Mouse (Mus musculus) megakaryocyte, embryonic 14.5 days (primary cell): ENCODE results near the gene Plod1. TPM values are rescaled to one million over a fixed set of nuclear protein-coding genes. Genes with fewer than 3 reads are reported as not detected.

Experiments used
- H3K27me3 ChIP-seq: replicated peaks from 2 replicates; pipeline ENCODE3; 2012; ENCODE audit warnings: inconsistent platforms
- H3K36me3 ChIP-seq: replicated peaks from 2 replicates; pipeline ENCODE3; 2012; ENCODE audit warnings: low read length, inconsistent platforms, mixed read lengths
- H3K4me1 ChIP-seq: 2 replicates; pipeline ENCODE4 v1.6.1; 2012; ENCODE audit warnings: inconsistent platforms
- H3K4me3 ChIP-seq: replicated peaks from 2 replicates; pipeline ENCODE3; 2012; ENCODE audit warnings: moderate library complexity, mild to moderate bottlenecking, inconsistent platforms
- H3K9me3 ChIP-seq: 2 replicates; pipeline ENCODE4 v1.6.1; 2012; ENCODE audit warnings: inconsistent platforms
- FLI1 ChIP-seq: IDR thresholded peaks from 2 replicates; pipeline ENCODE4 v1.6.1; 2012; ENCODE audit warnings: low read length, inconsistent platforms, mixed read lengths
- GATA1 ChIP-seq: IDR thresholded peaks from 3 replicates; pipeline ENCODE4 v1.6.1; 2012; ENCODE audit warnings: mixed read lengths, low read length, inconsistent platforms, borderline replicate concordance
- polyA plus RNA-seq: library from polyadenylated mRNA; stranded (reverse); fragments of >175 nt; gene quantifications from 2 replicates; pipeline ENCODE4 v1.2.3, GENCODE M21; 2012; ENCODE audit warnings: low replicate concordance; ENCODE audit not compliant: insufficient read depth

Plod1 gene
- polyA plus RNA-seq, 1 experiment: 14.9 TPM

DNA sequence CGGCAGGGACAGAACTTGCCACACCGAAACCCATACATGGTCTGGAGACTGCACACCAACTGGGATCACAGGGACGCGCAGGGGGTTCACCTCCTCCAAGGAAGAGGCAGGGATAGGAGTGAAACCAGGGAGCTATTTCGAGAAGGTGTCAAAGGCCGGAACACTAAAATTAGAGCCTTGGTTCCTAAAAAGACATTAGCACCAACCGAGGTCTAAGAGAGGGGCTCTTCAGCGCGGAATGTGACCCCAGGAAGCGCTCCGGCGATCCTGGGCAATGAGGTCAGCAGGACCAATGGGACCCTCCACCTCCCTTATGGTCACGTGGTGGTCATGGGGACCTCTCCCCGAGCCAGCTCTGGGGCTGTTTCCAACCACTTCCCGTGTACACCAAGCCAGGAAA is 27.1 kb upstream of the Plod1 start:
- Histone ChIP-seq H3K36me3 (no peaks in the 10 kb centered on the region), H3K4me3 (no peak overlapping the region), H3K9me3 (no peaks in the 10 kb centered on the region), H3K4me1 (peaks cover 23% of the 10 kb centered on the region), H3K27me3 (peaks cover 52% of the 10 kb centered on the region)
- TF ChIP-seq GATA1: no peak
- TF ChIP-seq FLI1: no peak

DNA sequence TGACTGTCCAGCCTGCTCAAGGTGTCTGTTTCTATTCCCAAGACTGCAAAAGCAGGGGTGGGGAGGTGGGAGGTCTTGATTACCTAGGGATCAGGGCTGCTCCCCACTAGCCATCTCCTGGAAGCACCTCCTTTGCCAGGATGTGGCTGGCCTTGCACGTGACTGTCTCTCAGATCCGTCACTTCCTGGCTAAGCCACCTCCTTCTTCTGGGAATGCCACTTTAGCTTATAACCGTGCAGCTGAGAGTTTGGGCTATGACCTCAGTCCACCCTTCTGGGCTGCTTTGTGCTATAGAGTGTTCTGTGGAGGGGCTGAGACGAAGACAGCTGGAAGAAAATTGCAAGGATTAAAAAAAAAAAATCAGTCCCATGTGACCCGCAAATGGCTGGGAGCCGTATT is 26.2 kb upstream of the Plod1 start:
- Histone ChIP-seq H3K4me1 (peaks cover 23% of the 10 kb centered on the region), H3K27me3 (peaks cover 51% of the 10 kb centered on the region), H3K36me3 (no peaks in the 10 kb centered on the region), H3K9me3 (no peaks in the 10 kb centered on the region), H3K4me3 (no peak overlapping the region)
- no peak for TF ChIP-seq GATA1
- no peak for TF ChIP-seq FLI1

DNA sequence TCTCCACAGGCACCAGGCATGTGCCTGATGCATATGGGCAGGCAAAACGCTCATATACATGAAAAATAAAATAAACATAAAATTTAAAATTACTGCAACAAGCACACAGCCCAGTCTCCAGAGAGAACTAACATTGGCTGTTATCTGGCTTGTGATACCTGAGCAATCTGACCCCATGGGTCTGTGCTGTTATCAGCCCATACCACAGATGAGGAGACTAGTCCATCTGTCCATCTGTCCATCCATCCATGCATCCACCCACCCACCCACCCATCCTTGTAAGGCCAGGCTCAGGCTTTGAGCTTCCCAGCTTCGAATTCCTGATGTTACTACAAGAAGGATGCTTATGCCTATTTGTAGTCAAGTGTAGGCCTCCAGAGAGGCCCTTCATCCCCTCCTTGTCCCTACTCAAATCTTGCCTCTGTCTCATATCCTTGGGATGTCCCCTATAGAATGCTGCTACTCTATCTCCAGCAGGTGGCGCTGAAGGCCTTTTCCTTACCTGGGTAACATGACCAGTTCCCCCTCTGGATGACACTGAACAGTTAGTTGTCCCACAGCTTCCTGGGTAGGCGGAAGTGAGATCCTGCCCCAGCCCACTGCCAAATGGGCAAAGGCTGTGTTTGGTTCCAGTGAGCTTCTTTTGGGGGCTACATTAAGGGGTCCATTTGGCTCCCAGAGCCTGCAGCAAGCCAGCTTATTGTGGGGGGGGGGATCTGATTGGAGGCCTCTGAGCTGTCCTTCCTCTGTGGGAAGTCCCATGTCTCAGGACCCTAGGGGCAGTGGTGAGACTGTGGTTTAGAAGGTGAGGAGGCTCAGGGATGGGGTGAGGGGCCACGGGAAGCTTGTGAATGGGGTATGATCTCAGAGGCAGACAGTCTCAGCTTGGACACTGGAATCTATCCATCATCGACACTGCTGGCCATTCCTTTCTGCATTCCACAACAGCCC is 23.6 kb upstream of the Plod1 start:
- no peak for TF ChIP-seq GATA1
- TF ChIP-seq FLI1: no peak
- Histone ChIP-seq H3K4me1 (peaks cover 23% of the 10 kb centered on the region), H3K4me3 (no peak overlapping the region), H3K27me3 (peaks cover 37% of the 10 kb centered on the region), H3K9me3 (no peaks in the 10 kb centered on the region), H3K36me3 (no peaks in the 10 kb centered on the region)

DNA sequence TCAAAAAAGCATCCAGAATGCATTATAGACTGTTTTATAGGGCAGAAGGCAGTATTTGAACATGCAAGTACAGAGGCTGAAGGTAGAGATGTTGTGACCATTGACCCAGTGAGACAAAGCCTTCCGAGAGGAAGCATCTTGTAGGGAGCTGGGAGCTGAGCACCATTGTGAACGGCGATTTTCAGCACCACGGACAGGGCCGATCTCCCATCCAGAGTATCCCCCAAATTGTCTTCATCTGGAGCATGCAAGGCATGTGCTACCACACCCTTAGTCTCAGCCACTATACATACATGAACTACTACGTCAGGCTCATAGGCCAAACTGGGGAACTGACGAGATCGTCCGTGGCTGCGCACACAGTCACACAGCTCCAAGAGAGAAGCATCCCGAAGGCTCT is 20.6 kb upstream of the Plod1 start:
- Histone ChIP-seq H3K4me3 (no peak overlapping the region), H3K9me3 (no peaks in the 10 kb centered on the region), H3K36me3 (peaks cover 2% of the 10 kb centered on the region), H3K27me3 (peaks cover 21% of the 10 kb centered on the region), H3K4me1 (peaks cover 8% of the 10 kb centered on the region)
- TF ChIP-seq FLI1: no peak
- no peak for TF ChIP-seq GATA1

DNA sequence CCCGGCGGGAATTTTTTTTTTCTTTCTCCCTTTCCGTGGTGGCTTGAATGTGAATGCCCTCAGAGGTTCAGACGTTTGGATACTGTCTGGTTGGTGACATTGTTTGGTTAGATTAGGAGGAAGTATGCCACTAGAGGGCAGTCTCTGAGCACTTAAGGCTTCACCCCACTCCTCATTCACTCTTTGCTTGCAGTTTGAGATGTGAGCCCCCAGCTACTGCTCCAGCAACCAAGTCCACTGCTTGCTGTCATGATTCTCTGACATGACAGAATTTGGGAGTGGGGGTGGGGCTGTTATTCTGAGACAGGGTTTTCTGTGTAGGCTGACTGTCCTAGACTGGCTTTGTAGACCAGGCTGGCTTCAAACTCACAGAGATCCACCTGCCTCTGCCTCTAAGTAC is 17.0 kb upstream of the Plod1 start:
- H3K27me3 ChIP-seq: peaks cover 5% of the 10 kb centered on the region
- H3K36me3 ChIP-seq: peaks cover 21% of the 10 kb centered on the region
- H3K9me3 ChIP-seq: no peaks in the 10 kb centered on the region
- no peak overlapping the region for H3K4me3 ChIP-seq
- H3K4me1 ChIP-seq: no peaks in the 10 kb centered on the region
- TF ChIP-seq GATA1 (no peak), FLI1 (no peak)

DNA sequence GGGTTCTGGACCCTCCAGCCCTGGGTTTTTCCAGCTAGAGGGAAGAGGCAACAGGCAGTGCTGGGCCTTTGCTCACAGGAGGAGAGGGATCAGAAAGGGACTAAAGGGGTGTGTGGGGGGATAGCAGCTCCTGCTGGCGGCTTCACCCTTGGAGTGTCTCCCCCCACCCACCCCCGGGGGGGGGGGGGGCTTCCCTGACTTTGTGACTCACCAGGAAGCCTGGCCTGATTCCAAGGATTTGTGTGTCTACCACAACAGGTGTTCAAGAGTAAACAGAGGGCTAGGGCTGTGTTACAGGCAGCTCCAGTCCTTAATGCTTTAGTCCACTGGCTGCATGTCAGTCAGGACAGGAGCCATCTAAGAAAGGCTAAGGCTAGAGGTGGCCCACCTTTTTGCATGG is 10.9 kb upstream of the Plod1 start:
- Histone ChIP-seq H3K9me3 (no peaks in the 10 kb centered on the region), H3K4me1 (peaks cover 41% of the 10 kb centered on the region), H3K27me3 (no peaks in the 10 kb centered on the region), H3K36me3 (peaks cover 80% of the 10 kb centered on the region), H3K4me3 (no peak overlapping the region)
- no peak for TF ChIP-seq FLI1
- no peak for TF ChIP-seq GATA1

DNA sequence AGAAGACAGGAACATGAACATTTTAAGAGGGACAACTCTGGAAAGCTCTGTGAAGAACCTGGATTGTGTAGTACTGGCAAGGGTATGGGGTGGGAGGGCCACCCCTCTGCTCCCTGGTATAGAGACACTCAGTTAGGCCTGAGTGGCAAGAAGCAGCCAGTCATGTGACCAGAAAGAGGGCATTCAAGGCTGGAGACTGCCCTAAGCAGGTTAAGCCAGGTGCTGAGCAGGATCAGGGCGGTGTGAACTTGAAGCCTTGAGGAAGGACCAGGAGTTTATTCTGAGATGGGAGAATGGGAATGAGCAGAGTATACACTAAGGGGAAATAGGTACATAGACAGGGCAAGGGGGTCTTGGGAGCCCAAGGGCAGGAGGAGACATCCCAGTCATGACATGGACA is 6.4 kb upstream of the Plod1 start:
- no peak for TF ChIP-seq FLI1
- no peak for TF ChIP-seq GATA1
- Histone ChIP-seq H3K4me1 (peaks cover 75% of the 10 kb centered on the region), H3K9me3 (no peaks in the 10 kb centered on the region), H3K4me3 (peak overlapping the region; percentile 88), H3K36me3 (peaks cover 57% of the 10 kb centered on the region), H3K27me3 (no peaks in the 10 kb centered on the region)

DNA sequence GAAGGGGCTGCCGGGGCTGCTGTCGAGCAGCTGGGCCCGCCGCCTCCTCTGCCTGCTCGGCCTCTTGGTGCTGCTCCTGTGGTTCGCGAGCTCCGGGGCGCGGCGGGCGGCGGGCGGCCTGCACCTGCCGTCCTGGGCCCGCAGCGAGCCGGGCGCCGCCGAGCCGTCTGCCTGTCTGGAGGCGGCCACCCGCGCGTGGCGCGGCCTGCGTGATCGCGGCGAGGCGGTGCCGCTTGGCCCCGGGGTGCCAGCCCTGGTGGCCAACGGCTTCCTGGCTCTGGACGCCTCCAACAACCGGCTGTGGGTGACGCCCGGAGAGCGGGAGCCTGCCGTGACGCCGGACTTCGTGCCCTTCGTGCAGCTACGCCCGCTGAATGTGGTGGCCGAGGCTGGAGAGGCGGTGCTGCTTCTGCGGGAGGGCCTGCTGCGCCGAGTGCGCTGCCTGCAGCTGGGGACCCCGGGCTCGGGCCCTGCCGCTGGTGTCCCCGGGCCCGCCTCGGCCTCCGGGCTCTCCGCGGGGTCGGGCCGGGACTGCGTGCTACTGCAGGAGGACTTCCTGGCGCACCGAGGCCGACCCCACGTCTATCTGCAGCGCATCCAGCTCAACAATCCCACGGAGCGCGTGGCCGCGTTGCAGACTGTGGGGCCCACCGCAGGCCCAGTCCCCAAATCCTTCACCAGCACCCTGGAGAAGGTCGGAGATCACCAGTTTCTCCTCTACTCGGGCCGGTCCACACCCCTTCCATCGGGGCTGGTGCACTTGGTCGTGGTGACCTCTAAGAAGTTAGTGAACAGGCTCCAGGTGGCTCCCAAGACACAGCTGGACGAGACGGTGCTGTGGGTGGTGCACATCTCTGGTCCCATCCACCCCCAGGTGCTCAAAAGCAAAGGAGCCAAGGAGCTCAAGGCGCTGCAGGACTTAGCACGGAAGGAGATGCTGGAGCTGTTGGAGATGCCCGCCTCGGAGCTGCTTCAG is 4.8 kb upstream of the Plod1 start:
- peaks cover 89% of the 10 kb centered on the region for H3K4me1 ChIP-seq
- peaks cover 40% of the 10 kb centered on the region for H3K36me3 ChIP-seq
- TF ChIP-seq FLI1 (no peak), GATA1 (no peak)
- peak overlapping the region; percentile 100 for H3K4me3 ChIP-seq
- no peaks in the 10 kb centered on the region for H3K27me3 ChIP-seq
- H3K9me3 ChIP-seq: no peaks in the 10 kb centered on the region

DNA sequence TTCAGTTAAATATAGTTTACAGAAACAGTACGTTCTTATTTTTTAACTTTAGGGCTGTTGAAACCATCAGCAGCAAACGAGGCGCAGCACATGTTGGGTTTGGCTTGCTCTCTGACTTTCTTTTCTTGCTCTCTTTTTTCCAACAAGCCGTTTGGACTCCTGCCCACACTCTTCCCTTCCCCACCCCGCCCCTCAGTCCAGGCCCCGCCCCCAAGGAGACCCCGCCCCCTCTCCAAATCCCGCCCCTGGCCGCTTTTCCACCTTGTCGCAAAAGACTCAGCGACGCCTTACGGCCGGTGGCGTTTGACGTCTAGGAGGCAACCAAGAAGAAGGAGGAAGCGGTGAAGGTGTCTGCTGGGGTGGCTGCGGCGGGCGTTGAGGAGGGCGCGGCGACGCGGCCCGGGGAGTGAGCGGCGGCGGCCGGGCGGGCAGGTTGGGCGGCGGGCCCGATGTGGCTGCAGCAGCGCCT is 4.0 kb upstream of the Plod1 start, which contains the start of gene 2510039O18Rik:
Gene 2510039O18Rik (plus strand): TSS at position 320 of the 469 bp plus-strand sequence.
- no peak for TF ChIP-seq GATA1
- TF ChIP-seq FLI1: no peak
- Histone ChIP-seq H3K27me3 (peaks cover 1% of the 10 kb centered on the region), H3K36me3 (peaks cover 33% of the 10 kb centered on the region), H3K4me3 (peak within 1 kb of the TSS; percentile 100), H3K4me1 (peaks cover 89% of the 10 kb centered on the region), H3K9me3 (no peaks in the 10 kb centered on the region)
